12 mouse cellular contexts compared by ENCODE assay signal in genomic region chr19:59376481-59376880, GRCm38 (mm10). TPM values are rescaled to one million over a fixed set of nuclear protein-coding genes. Genes with fewer than 3 reads are reported as not detected.
DNase-seq lines count a peak whose midpoint lies in the region; ATAC-seq and TF ChIP-seq lines count a peak whose summit lies in the region.
"Had no signal": no experiment of that assay in that cellular context is flagged by ENCODE, and none has a peak within 500 bp of the region (broad histone marks: within the 10 kb centered on the region; RNA-seq: fewer than 3 reads in every experiment).

No protein-coding gene starts in this region.

- peak; percentile 70 for TF ChIP-seq CTCF in liver, embryonic 14.5 days (IDR thresholded peaks at IDR 0.05; ENCODE audit: low read depth)
- peak; percentile 42; the same call in 1 of the 2 replicates for TF ChIP-seq CTCF in G1E (IDR thresholded peaks at IDR 0.05; ENCODE audit: low read depth, low read length)

- no peaks in the 10 kb centered on the region for H3K4me1 ChIP-seq in liver, embryonic 14.5 days (replicated peaks; ENCODE audit: control insufficient read depth in 2 of 2, insufficient read depth in 2 of 2, low read length in 1 of 2)
- no peaks in the 10 kb centered on the region for H3K4me1 ChIP-seq in liver, embryonic 11.5 days (replicated peaks; ENCODE audit: control insufficient read depth, insufficient read depth, low read length)
- peaks cover 6% of the 10 kb centered on the region; the same call in 1 of the 2 replicates for H3K4me1 ChIP-seq in G1E (ENCODE audit: insufficient read depth, low read depth, low read length)
- H3K4me1 ChIP-seq: limb, embryonic 12.5 days had no signal

- DNase-seq in liver, embryonic 14.5 days (ENCODE audit: low read depth in 3 of 3, low spot score in 3 of 3), result no peak
- no peak for DNase-seq in liver, embryonic 11.5 days (ENCODE audit: low spot score)
- DNase-seq in CD4-positive, CD25-positive, alpha-beta regulatory T cell, adult 2 months (ENCODE audit: low read depth, low spot score), result peak; percentile 42
- DNase-seq in G1E (ENCODE audit: low spot score), result no peak
- no peak for DNase-seq in adrenal gland, postnatal 36 days
- DNase-seq in urinary bladder, postnatal 4 days (ENCODE audit: low spot score in 2 of 2), result no peak
- DNase-seq: adrenal gland, adult 2 months; cerebellum, postnatal 25 days; layer of hippocampus, adult 9-11 months had no signal

- H3K9ac ChIP-seq in liver, embryonic 14.5 days (replicated peaks), result no peak overlapping the region
- H3K9ac ChIP-seq in liver, embryonic 11.5 days (ENCODE audit: low read depth, low read length), result no peak overlapping the region
- H3K9ac ChIP-seq: limb, embryonic 12.5 days had no signal

- H3K27ac ChIP-seq in liver, embryonic 14.5 days, result no peak overlapping the region
- H3K27ac ChIP-seq in liver, embryonic 11.5 days (ENCODE audit: low read depth, low read length), result no peak overlapping the region
- H3K27ac ChIP-seq: limb, embryonic 12.5 days had no signal

- H3K9me3 ChIP-seq in liver, embryonic 14.5 days (ENCODE audit: control insufficient read depth, low read length), result no peaks in the 10 kb centered on the region
- H3K9me3 ChIP-seq in liver, embryonic 11.5 days (ENCODE audit: control insufficient read depth, low read length), result peaks cover 4% of the 10 kb centered on the region; the same call in 1 of the 2 replicates
- 0 out of 2 replicates have a peak, but pooled peaks cover 2% of the 10 kb centered on the region for H3K9me3 ChIP-seq in G1E (replicated peaks)

- TF ChIP-seq EP300 in liver, embryonic 14.5 days (IDR thresholded peaks at IDR 0.05; ENCODE audit: low read depth), result no peak

- no peaks in the 10 kb centered on the region for H3K27me3 ChIP-seq in liver, embryonic 14.5 days (ENCODE audit: control insufficient read depth, insufficient read depth, low read length)
- H3K27me3 ChIP-seq in liver, embryonic 11.5 days (replicated peaks; ENCODE audit: control insufficient read depth, insufficient read depth, low read length), result no peaks in the 10 kb centered on the region
- peaks cover 54% of the 10 kb centered on the region for H3K27me3 ChIP-seq in G1E (ENCODE audit: insufficient read depth, low read length)
- H3K27me3 ChIP-seq: limb, embryonic 12.5 days had no signal

- H3K36me3 ChIP-seq in liver, embryonic 14.5 days (replicated peaks; ENCODE audit: control insufficient read depth, insufficient read depth, low read depth), result no peaks in the 10 kb centered on the region
- H3K36me3 ChIP-seq in liver, embryonic 11.5 days (ENCODE audit: control insufficient read depth, insufficient read depth, low read length), result no peaks in the 10 kb centered on the region
- H3K36me3 ChIP-seq in G1E (replicated peaks), result no peaks in the 10 kb centered on the region
- H3K36me3 ChIP-seq: limb, embryonic 12.5 days had no signal

- no peak overlapping the region for H3K4me2 ChIP-seq in liver, embryonic 14.5 days (ENCODE audit: low read depth)
- H3K4me2 ChIP-seq in liver, embryonic 11.5 days, result no peak overlapping the region
- H3K4me2 ChIP-seq: limb, embryonic 12.5 days had no signal

- ATAC-seq in liver, embryonic 14.5 days (ENCODE audit: insufficient read depth), result no peak
- no peak for ATAC-seq in liver, embryonic 11.5 days (replicated peaks; ENCODE audit: low FRiP score)
- ATAC-seq in G1E (ENCODE audit: extremely low read depth, insufficient number of reproducible peaks, low FRiP score, poor library complexity, severe bottlenecking), result no peak
- ATAC-seq in megakaryocyte-erythroid progenitor cell, adult 5-6 weeks (replicated peaks; ENCODE audit: low FRiP score, low TSS enrichment, poor library complexity, severe bottlenecking), result peak; percentile 77
- ATAC-seq: hindbrain, embryonic 16.5 days had no signal

- WGBS in liver, embryonic 14.5 days (ENCODE audit: insufficient replicate concordance), result 48% methylated on average over 2 of the region's 2 CpGs
- WGBS in liver, embryonic 11.5 days, result 74% methylated on average over 2 of the region's 2 CpGs

- no peak overlapping the region for H3K4me3 ChIP-seq in liver, embryonic 14.5 days (ENCODE audit: insufficient read depth in 1 of 2, low read depth in 2 of 2, low read length in 2 of 2)
- no peak overlapping the region for H3K4me3 ChIP-seq in liver, embryonic 11.5 days (ENCODE audit: low read depth, low read length)
- no peak overlapping the region for H3K4me3 ChIP-seq in G1E (ENCODE audit: low read depth, low read length)
- H3K4me3 ChIP-seq: limb, embryonic 12.5 days had no signal

RNA-seq across cellular contexts. Expression of gene Pdzd8, which starts 30.9 kb away (rescaled TPM):
- polyA plus RNA-seq in liver, embryonic 14.5 days (2012; rRNA removed), result 2.8 and 4.0 TPM in 2 replicates
- polyA plus RNA-seq in liver, embryonic 14.5 days (2014; fragmentation: Nextera tagmentation; extraction: Ambion mirVana), result 4.7 and 5.5 TPM in 2 replicates
- 12.7 and 14.1 TPM in 2 replicates for polyA plus RNA-seq in liver, embryonic 11.5 days (2014; fragmentation: Nextera tagmentation; extraction: Ambion mirVana)
- 81.6 and 85.5 TPM in 2 replicates for total RNA-seq in G1E (2014; fragmentation: Nextera tagmentation)
- total RNA-seq in G1E (2017), result 35.1 and 40.0 TPM in 2 replicates
- polyA plus RNA-seq in G1E (2012), result 15.1 and 17.4 TPM in 2 replicates
- 31.9 and 35.1 TPM in 2 replicates for total RNA-seq in megakaryocyte-erythroid progenitor cell, adult 5-6 weeks (2014; fragmentation: Nextera tagmentation)
- total RNA-seq in megakaryocyte-erythroid progenitor cell, adult 5-6 weeks (2017), result 35.5 and 41.3 TPM in 2 replicates
- total RNA-seq in adrenal gland, postnatal 36 days (2021), result 10 to 100 TPM; 35.6 to 38.8 TPM

RNA-seq across cellular contexts. Expression of gene Rps12-ps3, which starts 54.4 kb away (rescaled TPM):
- polyA plus RNA-seq in liver, embryonic 14.5 days (2012; rRNA removed), result 113 and 165 TPM in 2 replicates
- polyA plus RNA-seq in liver, embryonic 14.5 days (2014; fragmentation: Nextera tagmentation; extraction: Ambion mirVana), result 31.8 and 35.3 TPM in 2 replicates
- polyA plus RNA-seq in liver, embryonic 11.5 days (2014; fragmentation: Nextera tagmentation; extraction: Ambion mirVana), result 63.6 and 85.2 TPM in 2 replicates
- total RNA-seq in G1E (2014; fragmentation: Nextera tagmentation) (62.6 and 81.3 TPM in 2 replicates), G1E (2017) (402 and 406 TPM in 2 replicates)
- 33.9 and 53.3 TPM in 2 replicates for polyA plus RNA-seq in G1E (2012)
- total RNA-seq in megakaryocyte-erythroid progenitor cell, adult 5-6 weeks (2014; fragmentation: Nextera tagmentation), result 403 and 406 TPM in 2 replicates
- total RNA-seq in megakaryocyte-erythroid progenitor cell, adult 5-6 weeks (2017), result 963 and 1,109 TPM in 2 replicates
- total RNA-seq in adrenal gland, postnatal 36 days (2021), result 100 to 1,000 TPM; 636 to 846 TPM
